Mouse (Mus musculus) kidney, embryonic 14.5 days (tissue): ENCODE measurements around the gene Iqcf3. TPM values are rescaled to one million over a fixed set of nuclear protein-coding genes. Genes with fewer than 3 reads are reported as not detected.
"Not testable (repeated sequence)": the region's sequence is repeated elsewhere in the genome, so short reads cannot be mapped to it uniquely, and the experiment has no call there.

Experiments
- ATAC-seq: fragments of 200-750 bp; cut with Nextera tagmentation; 2 replicates; pipeline ENCODE4 v1.8.0; 2017; ENCODE audit warnings: moderate number of reproducible peaks, mild to moderate bottlenecking, moderate TSS enrichment, moderate library complexity; ENCODE audit not compliant: low FRiP score, low TSS enrichment
- H3K27ac ChIP-seq: fragments of 300-500 bp; sonication (generic); 2 replicates; pipeline ENCODE4 v1.5.1; 2014; ENCODE audit warnings: low read depth, mild to moderate bottlenecking, low read length, moderate library complexity, mixed read lengths
- H3K27me3 ChIP-seq: fragments of 300-500 bp; sonication (generic); 2 replicates; pipeline ENCODE4 v1.6.1; 2014; ENCODE audit warnings: mild to moderate bottlenecking, low read length; ENCODE audit not compliant: control insufficient read depth, insufficient read depth
- H3K36me3 ChIP-seq: fragments of 300-500 bp; sonication (generic); 2 replicates; pipeline ENCODE4 v1.6.1; 2014; ENCODE audit warnings: low read length, mixed read lengths; ENCODE audit not compliant: control insufficient read depth, insufficient read depth
- H3K4me1 ChIP-seq: fragments of 300-500 bp; sonication (generic); 2 replicates; pipeline ENCODE4 v1.6.1; 2014; ENCODE audit warnings: low read length, mixed read lengths; ENCODE audit not compliant: control insufficient read depth, insufficient read depth
- H3K4me2 ChIP-seq: fragments of 300-500 bp; sonication (generic); replicated peaks from 2 replicates; pipeline ENCODE4 v1.6.1; 2014; ENCODE audit warnings: low read depth, mild to moderate bottlenecking, low read length
- H3K4me3 ChIP-seq: fragments of 300-500 bp; sonication (generic); 2 replicates; pipeline ENCODE4 v1.5.1; 2014; ENCODE audit warnings: mild to moderate bottlenecking, low read length
- H3K9ac ChIP-seq: fragments of 300-500 bp; sonication (generic); 2 replicates; pipeline ENCODE4 v1.6.1; 2014; ENCODE audit warnings: low read depth, mild to moderate bottlenecking, low read length, moderate library complexity
- H3K9me3 ChIP-seq: fragments of 300-500 bp; sonication (generic); 2 replicates; pipeline ENCODE4 v1.6.1; 2016; ENCODE audit warnings: low read length; ENCODE audit not compliant: control insufficient read depth
- WGBS: fragments of 180-500 bp; shearing (Covaris S2); extraction: QIAGEN DNeasy Blood & Tissue Kit; methylation state at CpG from one replicate; pipeline ENCODE4 v1.1.7; 2014; 5-methylcytosine and 5-hydroxymethylcytosine counted together
- polyA plus RNA-seq: library from polyadenylated mRNA; unstranded; fragments of >200 nt; fragmentation: Nextera tagmentation; extraction: Ambion mirVana; gene quantifications from 2 replicates; pipeline ENCODE4 v1.2.1, GENCODE M21; 2014

Iqcf3 gene
- polyA plus RNA-seq, 1 experiment from 2014 or later: not detected

GRCm38 (mm10) chr9:106519433-106519832 is 42.0 kb downstream of the Iqcf3 start:
- H3K9ac ChIP-seq: no peak overlapping the region
- no peak overlapping the region for H3K4me3 ChIP-seq
- no peak for ATAC-seq
- no peaks in the 10 kb centered on the region for H3K9me3 ChIP-seq
- no peaks in the 10 kb centered on the region for H3K4me1 ChIP-seq
- H3K4me2 ChIP-seq: no peak overlapping the region
- WGBS: 77% methylated on average over 2 of the region's 2 CpGs
- H3K27ac ChIP-seq: no peak overlapping the region
- no peaks in the 10 kb centered on the region for H3K27me3 ChIP-seq
- H3K36me3 ChIP-seq: no peaks in the 10 kb centered on the region

DNA sequence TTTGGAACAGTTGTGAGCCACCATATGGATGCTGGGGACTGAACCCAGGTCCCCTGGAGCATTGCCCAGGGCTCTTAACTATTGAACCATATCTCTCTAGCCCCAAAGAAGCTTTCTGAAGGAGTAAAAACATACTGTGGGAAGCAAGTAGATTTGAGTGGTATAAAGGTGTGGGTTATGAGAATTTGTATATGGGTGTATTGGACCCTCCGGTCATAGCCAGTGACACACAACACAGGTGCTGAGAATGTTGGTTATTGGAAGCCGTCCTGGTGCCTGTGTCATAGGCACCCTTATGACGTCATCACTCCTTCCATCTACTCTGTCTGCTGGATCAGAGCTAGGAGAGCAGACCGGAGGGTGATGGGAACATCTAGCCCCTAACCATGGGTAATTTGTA is 47.2 kb downstream of the Iqcf3 start, which contains the start of gene Iqcf5:
Gene Iqcf5 (plus strand): TSS at position 301 of the 400 bp plus-strand sequence.
- ATAC-seq: no peak
- 84% methylated on average over 4 of the region's 4 CpGs for WGBS
- Histone ChIP-seq H3K27me3 (no peaks in the 10 kb centered on the region), H3K27ac (no peak within 1 kb of the TSS), H3K36me3 (no peaks in the 10 kb centered on the region), H3K4me1 (no peaks in the 10 kb centered on the region), H3K9me3 (no peaks in the 10 kb centered on the region), H3K4me2 (no peak within 1 kb of the TSS), H3K9ac (no peak within 1 kb of the TSS), H3K4me3 (no peak within 1 kb of the TSS)

- 83% methylated on average over 6 of the region's 6 CpGs for WGBS
- no peak overlapping the region for H3K27ac ChIP-seq
- H3K4me1 ChIP-seq: no peaks in the 10 kb centered on the region
- no peak for ATAC-seq
- H3K4me3 ChIP-seq: no peak overlapping the region
- H3K4me2 ChIP-seq: no peak overlapping the region
- H3K9ac ChIP-seq: no peak overlapping the region
- H3K36me3 ChIP-seq: no peaks in the 10 kb centered on the region
- H3K9me3 ChIP-seq: no peaks in the 10 kb centered on the region
- no peaks in the 10 kb centered on the region for H3K27me3 ChIP-seq
Measured at GRCm38 (mm10) chr9:106513566-106513965, 47.9 kb downstream of the Iqcf3 start.

GRCm38 (mm10) chr9:106512729-106513450 is 48.5 kb downstream of the Iqcf3 start:
- WGBS: 56% methylated on average over 13 of the region's 13 CpGs
- Histone ChIP-seq H3K9me3 (no peaks in the 10 kb centered on the region), H3K4me3 (no peak overlapping the region), H3K36me3 (no peaks in the 10 kb centered on the region), H3K27me3 (no peaks in the 10 kb centered on the region), H3K27ac (no peak overlapping the region), H3K4me2 (no peak overlapping the region), H3K9ac (no peak overlapping the region), H3K4me1 (no peaks in the 10 kb centered on the region)
- ATAC-seq: no peak

- 94% methylated on average over 10 of the region's 10 CpGs for WGBS
- no peak overlapping the region for H3K4me2 ChIP-seq
- no peak overlapping the region for H3K4me3 ChIP-seq
- ATAC-seq: no peak
- no peaks in the 10 kb centered on the region for H3K9me3 ChIP-seq
- H3K4me1 ChIP-seq: no peaks in the 10 kb centered on the region
- no peak overlapping the region for H3K9ac ChIP-seq
- no peaks in the 10 kb centered on the region for H3K27me3 ChIP-seq
- H3K27ac ChIP-seq: no peak overlapping the region
- H3K36me3 ChIP-seq: no peaks in the 10 kb centered on the region
Measured at GRCm38 (mm10) chr9:106509356-106509755, 52.1 kb downstream of the Iqcf3 start.

GRCm38 (mm10) chr9:106504246-106504645 is 57.2 kb downstream of the Iqcf3 start:
- no peak overlapping the region for H3K9ac ChIP-seq
- no peak overlapping the region for H3K27ac ChIP-seq
- H3K27me3 ChIP-seq: no peaks in the 10 kb centered on the region
- H3K4me1 ChIP-seq: no peaks in the 10 kb centered on the region
- no peaks in the 10 kb centered on the region for H3K36me3 ChIP-seq
- no peak for ATAC-seq
- H3K9me3 ChIP-seq: no peaks in the 10 kb centered on the region
- no peak overlapping the region for H3K4me3 ChIP-seq
- 75% methylated on average over 6 of the region's 6 CpGs for WGBS
- no peak overlapping the region for H3K4me2 ChIP-seq

DNA sequence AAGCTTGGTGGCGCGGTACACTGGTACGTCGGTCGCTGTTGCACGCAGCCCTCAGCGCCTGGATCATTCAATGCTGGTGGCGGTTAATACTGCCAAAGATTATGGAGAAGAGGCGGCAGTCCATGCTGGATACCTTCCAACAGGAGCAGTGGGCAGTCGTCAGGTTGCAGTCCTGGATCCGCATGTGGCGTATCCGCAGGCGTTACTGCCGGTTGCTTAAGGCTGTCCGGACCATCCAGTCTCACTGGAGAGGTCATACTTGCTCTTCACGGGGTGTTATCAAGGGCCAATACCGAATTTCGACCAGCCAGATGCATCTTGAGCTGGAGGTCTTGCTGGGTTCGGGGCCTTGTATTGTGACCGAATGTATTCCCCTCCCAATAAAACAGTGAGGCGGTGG is 59.6 kb downstream of the Iqcf3 start:
- Histone ChIP-seq H3K36me3 (no peaks in the 10 kb centered on the region), H3K9me3 (no peaks in the 10 kb centered on the region), H3K4me3 (no peak overlapping the region), H3K27me3 (no peaks in the 10 kb centered on the region), H3K4me1 (no peaks in the 10 kb centered on the region), H3K4me2 (no peak overlapping the region), H3K9ac (no peak overlapping the region), H3K27ac (no peak overlapping the region)
- ATAC-seq: no peak
- 89% methylated on average over 22 of the region's 22 CpGs for WGBS

- 92% methylated on average over 6 of the region's 6 CpGs for WGBS
- no peaks in the 10 kb centered on the region for H3K27me3 ChIP-seq
- no peak for ATAC-seq
- no peaks in the 10 kb centered on the region for H3K9me3 ChIP-seq
- no peak within 1 kb of the TSS for H3K4me3 ChIP-seq
- no peak within 1 kb of the TSS for H3K27ac ChIP-seq
- no peaks in the 10 kb centered on the region for H3K4me1 ChIP-seq
- no peaks in the 10 kb centered on the region for H3K36me3 ChIP-seq
- no peak within 1 kb of the TSS for H3K9ac ChIP-seq
- no peak within 1 kb of the TSS for H3K4me2 ChIP-seq
Measured at GRCm38 (mm10) chr9:106499667-106500066, 61.8 kb downstream of the Iqcf3 start, which contains the start of gene Iqcf1. Gene Iqcf1, plus strand, starts transcription at chr9:106499967.

DNA sequence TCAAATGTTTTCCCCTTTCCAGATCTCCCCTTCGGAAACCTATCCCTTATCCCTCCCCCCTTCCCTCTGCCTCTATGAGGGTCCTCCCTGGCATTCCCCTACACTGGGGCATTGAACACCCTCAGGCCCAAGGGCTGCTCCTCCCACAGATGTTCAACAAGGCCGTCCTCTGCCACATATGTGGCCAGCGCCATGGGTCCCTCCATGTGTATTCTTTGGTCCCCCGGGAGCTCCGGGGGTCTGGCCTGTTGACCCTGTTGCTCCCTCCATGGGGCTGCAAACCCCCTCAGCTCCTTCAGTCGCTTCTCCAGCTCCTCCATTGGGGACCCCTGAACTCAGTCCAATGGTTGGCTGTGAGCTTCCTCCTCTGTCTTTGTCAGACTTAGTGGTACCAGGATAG is 73.8 kb downstream of the Iqcf3 start:
- ATAC-seq, H3K4me3 ChIP-seq, H3K4me2 ChIP-seq, H3K9me3 ChIP-seq, H3K4me1 ChIP-seq, H3K27me3 ChIP-seq, H3K9ac ChIP-seq, H3K27ac ChIP-seq: not testable (repeated sequence)
- peaks cover 35% of the 10 kb centered on the region for H3K36me3 ChIP-seq
- 82% methylated on average over 6 of the region's 6 CpGs for WGBS
